9 mouse cellular contexts compared by ENCODE assay signal in the genomic region with DNA sequence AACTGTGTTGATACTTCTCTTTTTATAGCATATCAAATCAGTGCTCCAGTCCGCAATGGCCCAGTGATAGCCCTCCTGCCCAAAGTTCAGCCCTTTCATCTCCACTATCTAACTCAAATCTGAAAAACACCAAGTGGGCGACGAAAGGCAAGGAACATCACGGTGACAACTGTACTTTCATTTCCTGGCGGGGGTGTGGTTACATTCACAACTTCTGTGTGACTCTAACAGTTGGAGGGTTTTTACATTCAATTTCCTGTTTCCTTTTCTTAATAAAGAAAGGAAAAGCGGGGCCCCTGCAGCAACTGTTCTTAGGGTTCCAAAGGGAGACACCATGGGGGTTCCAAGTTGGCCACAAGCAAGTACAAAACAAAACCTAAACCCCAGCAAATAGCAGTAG. TPM values are rescaled to one million over a fixed set of nuclear protein-coding genes. Genes with fewer than 3 reads are reported as not detected.
DNase-seq lines count a peak whose midpoint lies in the region; ATAC-seq and TF ChIP-seq lines count a peak whose summit lies in the region.
"Had no signal": no experiment of that assay in that cellular context is flagged by ENCODE, and none has a peak within 500 bp of the region (broad histone marks: within the 10 kb centered on the region; RNA-seq: fewer than 3 reads in every experiment).

No protein-coding gene starts in this region.

- ATAC-seq in kidney, embryonic 14.5 days (ENCODE audit: low FRiP score, low TSS enrichment), result no peak
- ATAC-seq in heart, postnatal 0 days (ENCODE audit: insufficient read depth, low read depth), result 0 out of 2 replicates have a peak, but pooled peaks have one; percentile 8

- no peaks in the 10 kb centered on the region for H3K9me3 ChIP-seq in kidney, embryonic 14.5 days (ENCODE audit: control insufficient read depth, low read length)
- H3K9me3 ChIP-seq in heart, postnatal 0 days (replicated peaks; ENCODE audit: control insufficient read depth, low read length), result no peaks in the 10 kb centered on the region

- H3K27me3 ChIP-seq in kidney, embryonic 14.5 days (ENCODE audit: control insufficient read depth, insufficient read depth, low read length), result no peaks in the 10 kb centered on the region
- no peaks in the 10 kb centered on the region for H3K27me3 ChIP-seq in heart, postnatal 0 days (ENCODE audit: control insufficient read depth, insufficient read depth, low read length)
- no peaks in the 10 kb centered on the region for H3K27me3 ChIP-seq in thymus, adult 2 months (ENCODE audit: control insufficient read depth, insufficient read depth, low read length)

- no peak overlapping the region for H3K9ac ChIP-seq in kidney, embryonic 14.5 days (ENCODE audit: low read depth, low read length)
- H3K9ac ChIP-seq in heart, postnatal 0 days (replicated peaks; ENCODE audit: low read depth, low read length), result peak overlapping the region; percentile 40; the same call in 1 of the 2 replicates

- no peak overlapping the region for H3K27ac ChIP-seq in kidney, embryonic 14.5 days (ENCODE audit: low read depth, low read length)
- H3K27ac ChIP-seq in heart, postnatal 0 days (ENCODE audit: low read depth), result peak overlapping the region; percentile 63
- peak overlapping the region; percentile 67; the same call in 1 of the 2 replicates for H3K27ac ChIP-seq in thymus, adult 2 months (ENCODE audit: control insufficient read depth, insufficient read depth, low read length)

- TF ChIP-seq CTCF in heart, postnatal 0 days (IDR thresholded peaks at IDR 0.05; ENCODE audit: low read depth), result no peak
- TF ChIP-seq CTCF in thymus, adult 2 months (IDR thresholded peaks at IDR 0.05; ENCODE audit: borderline replicate concordance, control insufficient read depth, extremely low read depth, insufficient read depth, low read length, poor library complexity), result no peak

- no peaks in the 10 kb centered on the region for H3K4me1 ChIP-seq in kidney, embryonic 14.5 days (ENCODE audit: control insufficient read depth, insufficient read depth, low read length)
- peaks cover 12% of the 10 kb centered on the region for H3K4me1 ChIP-seq in heart, postnatal 0 days (ENCODE audit: control insufficient read depth, insufficient read depth)
- peaks cover 15% of the 10 kb centered on the region for H3K4me1 ChIP-seq in thymus, adult 2 months (replicated peaks; ENCODE audit: control insufficient read depth, insufficient read depth, low read length)

- no peak overlapping the region for H3K4me3 ChIP-seq in kidney, embryonic 14.5 days (ENCODE audit: low read length)
- H3K4me3 ChIP-seq in heart, postnatal 0 days (ENCODE audit: low read depth, low read length), result peak overlapping the region; percentile 18; the same call in 1 of the 2 replicates
- peak overlapping the region; percentile 17; the same call in 1 of the 2 replicates for H3K4me3 ChIP-seq in thymus, adult 2 months (ENCODE audit: control insufficient read depth, insufficient read depth, low read length)

- TF ChIP-seq EP300 in heart, postnatal 0 days (IDR thresholded peaks at IDR 0.05; ENCODE audit: low read depth), result no peak

- no peak for DNase-seq in kidney, postnatal 10 days
- DNase-seq in heart, postnatal 0 days (ENCODE audit: low spot score), result no peak
- peak; percentile 37 for DNase-seq in lung, postnatal 10 days
- DNase-seq in thymus, adult 2 months, result peak; percentile 65
- no peak for DNase-seq in layer of hippocampus, postnatal 25 days (ENCODE audit: extremely low spot score in 1 of 2, low spot score in 1 of 2)
- DNase-seq in adrenal gland, adult (ENCODE audit: inconsistent age in 2 of 2, low spot score in 1 of 2), result no peak
- no peak for DNase-seq in right cerebral cortex, postnatal 10 days (ENCODE audit: low spot score in 2 of 2)
- DNase-seq: cerebellum, adult 2 months had no signal

- TF ChIP-seq POLR2A in thymus, adult 2 months (IDR thresholded peaks at IDR 0.05; ENCODE audit: control insufficient read depth, extremely low read depth, insufficient read depth, low read length, poor library complexity), result no peak

- WGBS in kidney, embryonic 14.5 days, result 45% methylated on average over 6 of the region's 6 CpGs
- 37% methylated on average over 6 of the region's 6 CpGs for WGBS in heart, postnatal 0 days
- 3% methylated on average over 6 of the region's 6 CpGs for WGBS in thymus, adult 2 months

- H3K4me2 ChIP-seq in kidney, embryonic 14.5 days (replicated peaks; ENCODE audit: low read depth, low read length), result 0 out of 2 replicates have a peak overlapping the region, but pooled peaks have one; percentile 5
- H3K4me2 ChIP-seq in heart, postnatal 0 days (ENCODE audit: low read depth, low read length), result peak overlapping the region; percentile 41; the same call in 1 of the 2 replicates

- H3K36me3 ChIP-seq in kidney, embryonic 14.5 days (ENCODE audit: control insufficient read depth, insufficient read depth, low read length), result no peaks in the 10 kb centered on the region
- no peaks in the 10 kb centered on the region for H3K36me3 ChIP-seq in heart, postnatal 0 days (replicated peaks; ENCODE audit: control insufficient read depth, insufficient read depth, low read length)
- H3K36me3 ChIP-seq in thymus, adult 2 months (ENCODE audit: control insufficient read depth, insufficient read depth, low read length), result no peaks in the 10 kb centered on the region

RNA-seq across cellular contexts. Expression of gene Fos, which starts 29.0 kb away (rescaled TPM):
- polyA plus RNA-seq in kidney, embryonic 14.5 days (2014; fragmentation: Nextera tagmentation; extraction: Ambion mirVana), result 1.6 and 3.0 TPM in 2 replicates
- total RNA-seq in heart, postnatal 0 days (2014; rRNA removed; ENCODE audit: low replicate concordance), result 12.8 and 18.5 TPM in 2 replicates
- 1.6 and 2.7 TPM in 2 replicates for polyA plus RNA-seq in heart, postnatal 0 days (2015; fragmentation: Nextera tagmentation; extraction: Ambion mirVana)
- 12.1 and 12.6 TPM in 2 replicates for polyA plus RNA-seq in thymus, adult 2 months (2012; rRNA removed)
- 10 to 100 TPM; 10.7 to 13.9 TPM for total RNA-seq in layer of hippocampus, postnatal 25 days (2021)

Comparison
In these comparisons a context has a peak if more than half of its experiments do, and no peak if none do; other contexts are left out.
1. DNase-seq: peak in lung, postnatal 10 days (single experiment) and thymus, adult 2 months (single experiment); none in kidney, postnatal 10 days (single experiment), heart, postnatal 0 days (single experiment), layer of hippocampus, postnatal 25 days (0 of 2), adrenal gland, adult (0 of 2) and right cerebral cortex, postnatal 10 days (0 of 2).